Mouse (Mus musculus) intestine, embryonic 15.5 days (tissue): Measurements from ENCODE around the gene Mlh1. TPM values are rescaled to one million over a fixed set of nuclear protein-coding genes. Genes with fewer than 3 reads are reported as not detected.

Experiments
- ATAC-seq: fragments of 200-750 bp; cut with Nextera tagmentation; 2 replicates; pipeline ENCODE4 v1.8.0; 2017; ENCODE audit warnings: moderate TSS enrichment, moderate library complexity
- H3K27ac ChIP-seq: fragments of 300-500 bp; sonication (generic); 2 replicates; pipeline ENCODE4 v1.5.1; 2015; ENCODE audit warnings: mild to moderate bottlenecking, inconsistent platforms
- H3K27me3 ChIP-seq: fragments of 300-500 bp; sonication (generic); replicated peaks from 2 replicates; pipeline ENCODE4 v1.6.1; 2015; ENCODE audit warnings: inconsistent platforms
- H3K36me3 ChIP-seq: fragments of 300-500 bp; sonication (generic); 2 replicates; pipeline ENCODE4 v1.6.1; 2015; ENCODE audit warnings: inconsistent platforms
- H3K4me1 ChIP-seq: fragments of 300-500 bp; sonication (generic); replicated peaks from 2 replicates; pipeline ENCODE4 v1.6.1; 2015; ENCODE audit warnings: inconsistent platforms
- H3K4me2 ChIP-seq: fragments of 300-500 bp; sonication (generic); replicated peaks from 2 replicates; pipeline ENCODE4 v1.6.1; 2015; ENCODE audit warnings: mild to moderate bottlenecking, inconsistent platforms
- H3K4me3 ChIP-seq: fragments of 300-500 bp; sonication (generic); replicated peaks from 2 replicates; pipeline ENCODE4 v1.5.1; 2015; ENCODE audit warnings: inconsistent platforms
- H3K9ac ChIP-seq: fragments of 300-500 bp; sonication (generic); 2 replicates; pipeline ENCODE4 v1.6.1; 2015; ENCODE audit warnings: inconsistent platforms
- H3K9me3 ChIP-seq: fragments of 300-500 bp; sonication (generic); 2 replicates; pipeline ENCODE4 v1.6.1; 2016; ENCODE audit warnings: inconsistent platforms
- WGBS: fragments of 180-500 bp; shearing (Covaris S2); methylation state at CpG from one replicate; pipeline ENCODE4 v1.1.7; 2015; 5-methylcytosine and 5-hydroxymethylcytosine counted together
- polyA plus RNA-seq: library from polyadenylated mRNA; unstranded; fragments of >200 nt; fragmentation: Nextera tagmentation; extraction: Ambion mirVana; gene quantifications from 2 replicates; pipeline ENCODE4 v1.2.1, GENCODE M21; 2015

Gene Mlh1
- polyA plus RNA-seq, 1 experiment from 2014 or later: 44.9 TPM

DNA sequence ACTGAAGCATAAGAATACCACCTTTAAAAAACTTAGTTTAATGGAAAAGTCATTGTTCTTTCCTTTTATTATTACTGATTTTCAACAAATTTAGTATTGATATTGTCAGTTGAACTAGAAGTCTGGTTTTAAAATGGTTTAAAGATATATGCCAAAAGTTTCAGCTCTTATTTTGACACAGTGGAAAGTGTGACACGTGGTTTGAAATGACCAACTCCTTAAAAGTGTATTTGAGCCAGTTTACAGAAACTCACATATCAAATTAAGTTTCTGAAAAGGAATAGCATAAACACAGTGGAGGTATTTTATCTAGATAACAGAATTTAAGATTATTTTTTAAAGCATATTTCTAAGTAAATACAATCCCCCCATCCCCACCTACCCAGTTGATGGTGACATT is 2.4 kb upstream of the Mlh1 start:
- Histone ChIP-seq H3K27ac (no peak overlapping the region), H3K4me1 (peaks cover 13% of the 10 kb centered on the region), H3K9me3 (no peaks in the 10 kb centered on the region), H3K9ac (no peak overlapping the region), H3K4me3 (peak overlapping the region; percentile 74; the same call in 1 of the 2 replicates), H3K4me2 (peak overlapping the region; percentile 60), H3K36me3 (no peaks in the 10 kb centered on the region), H3K27me3 (no peaks in the 10 kb centered on the region)
- no peak for ATAC-seq
- 74% methylated on average over 1 of the region's 1 CpGs for WGBS

DNA sequence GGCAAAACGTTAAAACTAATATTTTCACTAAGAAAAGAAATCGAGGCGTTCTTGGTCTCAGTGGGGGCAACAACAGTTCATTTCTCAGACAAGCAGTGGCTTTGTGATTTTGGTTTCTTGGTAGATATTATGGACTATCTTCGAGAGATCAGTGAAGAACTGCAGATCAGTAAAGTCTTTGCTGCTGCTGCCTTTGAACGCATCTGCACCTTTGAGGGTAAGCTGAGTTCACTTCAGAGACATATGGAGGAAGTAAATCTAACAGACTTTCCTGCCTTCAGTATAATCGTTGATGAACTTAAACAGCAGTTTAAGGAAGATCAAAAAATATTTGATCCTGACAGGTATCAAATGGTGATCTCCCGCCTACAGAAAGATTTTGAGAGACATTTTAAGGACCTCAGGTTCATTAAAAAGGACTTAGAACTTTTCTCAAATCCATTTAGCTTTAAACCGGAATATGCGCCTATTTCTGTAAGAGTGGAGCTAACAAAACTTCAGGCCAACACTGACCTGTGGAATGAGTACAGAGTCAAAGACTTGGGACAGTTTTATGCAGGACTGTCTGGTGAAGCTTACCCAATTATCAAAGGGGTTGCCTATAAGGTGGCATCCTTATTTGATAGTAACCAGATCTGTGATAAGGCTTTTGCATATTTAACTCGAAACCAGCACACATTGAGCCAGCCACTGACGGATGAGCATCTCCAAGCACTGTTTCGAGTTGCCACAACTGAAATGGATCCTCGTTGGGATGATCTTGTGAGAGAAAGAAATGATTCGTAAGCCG is 1.6 kb upstream of the Mlh1 start:
- H3K9ac ChIP-seq: peak overlapping the region; percentile 15; the same call in 1 of the 2 replicates
- WGBS: 60% methylated on average over 15 of the region's 15 CpGs
- H3K9me3 ChIP-seq: no peaks in the 10 kb centered on the region
- H3K4me1 ChIP-seq: peaks cover 13% of the 10 kb centered on the region
- no peaks in the 10 kb centered on the region for H3K27me3 ChIP-seq
- H3K4me2 ChIP-seq: peak overlapping the region; percentile 60
- H3K4me3 ChIP-seq: peak overlapping the region; percentile 74
- H3K27ac ChIP-seq: no peak overlapping the region
- no peaks in the 10 kb centered on the region for H3K36me3 ChIP-seq
- ATAC-seq: no peak

DNA sequence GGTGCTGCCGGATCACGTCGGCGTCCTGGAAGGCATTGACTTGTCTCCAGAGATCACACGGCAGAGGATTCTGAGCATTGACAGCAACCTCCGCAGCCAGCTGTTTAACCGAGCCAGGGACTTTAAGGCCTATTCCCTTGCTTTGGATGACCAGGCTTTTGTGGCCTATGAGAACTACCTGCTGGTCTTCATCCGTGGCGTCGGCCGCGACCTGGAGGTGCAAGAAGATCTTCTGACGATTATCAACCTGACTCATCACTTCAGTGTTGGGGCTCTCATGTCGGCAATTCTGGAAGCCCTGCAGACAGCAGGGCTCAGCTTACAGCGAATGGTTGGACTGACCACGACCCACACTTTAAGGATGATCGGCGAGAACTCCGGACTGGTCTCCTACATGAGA is 765 bp upstream of the Mlh1 start:
- Histone ChIP-seq H3K9ac (peak overlapping the region; percentile 91), H3K4me3 (peak overlapping the region; percentile 74), H3K27ac (peak overlapping the region; percentile 97), H3K9me3 (no peaks in the 10 kb centered on the region), H3K27me3 (no peaks in the 10 kb centered on the region), H3K4me2 (peak overlapping the region; percentile 60), H3K36me3 (no peaks in the 10 kb centered on the region), H3K4me1 (peaks cover 13% of the 10 kb centered on the region)
- WGBS: 3% methylated on average over 19 of the region's 19 CpGs
- no peak for ATAC-seq

DNA sequence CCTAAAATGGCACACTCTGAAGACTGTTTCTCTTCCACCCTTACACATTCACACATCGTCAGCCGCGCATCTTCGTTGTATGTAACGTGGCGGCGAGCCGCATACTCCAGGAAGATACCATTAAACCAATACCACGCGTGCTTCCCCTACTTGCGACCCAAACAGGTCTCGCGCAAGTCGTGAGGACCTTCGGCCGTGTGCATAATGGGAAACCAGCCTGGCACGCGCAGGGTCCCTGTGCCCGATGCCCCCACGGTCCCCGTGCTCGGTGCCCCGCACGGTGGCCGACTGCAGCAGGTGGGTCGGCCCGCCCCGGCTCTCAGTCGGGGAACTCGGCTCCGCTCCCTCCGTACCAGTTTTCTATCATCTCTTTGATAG is 546 bp downstream of the Mlh1 start:
- ATAC-seq: peak; percentile 67
- Histone ChIP-seq H3K4me2 (peak overlapping the region; percentile 64), H3K27me3 (no peaks in the 10 kb centered on the region), H3K36me3 (0 out of 2 replicates have a peak, but pooled peaks cover 4% of the 10 kb centered on the region), H3K9ac (peak overlapping the region; percentile 87), H3K4me3 (peak overlapping the region; percentile 74), H3K4me1 (peaks cover 13% of the 10 kb centered on the region), H3K9me3 (no peaks in the 10 kb centered on the region), H3K27ac (peak overlapping the region; percentile 95)
- WGBS: under 1% methylated on average over 32 of the region's 32 CpGs

DNA sequence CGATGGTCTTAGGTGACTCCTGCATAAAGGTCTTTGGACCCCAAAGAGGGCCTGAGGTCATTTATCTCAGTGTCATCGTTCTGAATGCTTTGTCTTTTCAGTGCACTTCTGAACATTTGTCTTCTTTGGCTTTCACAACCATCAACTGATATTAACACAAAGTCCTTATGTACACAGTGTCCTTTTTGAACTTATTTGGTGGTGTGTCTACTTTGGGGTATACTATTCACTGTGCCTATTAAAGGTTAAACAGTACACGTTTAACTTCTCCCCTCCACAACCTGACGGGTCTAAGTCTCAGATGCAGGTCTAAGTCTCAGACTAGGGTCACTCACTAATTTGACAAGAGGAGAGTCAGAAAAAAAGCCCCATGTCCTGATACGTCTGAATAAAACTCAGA is 985 bp downstream of the Mlh1 start:
- ATAC-seq: no peak
- H3K9ac ChIP-seq: peak overlapping the region; percentile 87

DNA sequence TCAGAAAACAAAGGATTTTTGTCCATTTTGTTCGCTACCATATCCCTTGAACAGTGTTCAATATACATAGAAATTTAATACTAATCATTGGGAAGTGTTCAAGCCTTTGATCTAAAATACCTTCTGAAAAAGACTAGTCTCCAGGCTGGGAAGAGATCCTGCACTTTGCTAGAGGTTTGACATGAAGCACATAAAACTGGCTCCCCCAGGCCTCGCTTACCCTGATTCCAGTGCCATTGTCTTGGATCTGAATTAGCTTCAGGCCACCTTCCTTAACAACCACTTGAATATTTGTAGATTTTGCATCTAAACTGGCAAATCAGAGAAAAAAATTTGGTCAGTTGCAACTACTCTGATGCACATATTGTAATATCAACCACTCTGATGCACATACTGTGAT is 3.6 kb downstream of the Mlh1 start:
- Histone ChIP-seq H3K36me3 (peaks cover 16% of the 10 kb centered on the region; the same call in 1 of the 2 replicates), H3K4me3 (no peak overlapping the region), H3K4me1 (peaks cover 3% of the 10 kb centered on the region; the same call in 1 of the 2 replicates), H3K27me3 (no peaks in the 10 kb centered on the region), H3K9ac (no peak overlapping the region), H3K27ac (no peak overlapping the region), H3K9me3 (no peaks in the 10 kb centered on the region), H3K4me2 (no peak overlapping the region)
- 94% methylated on average over 2 of the region's 2 CpGs for WGBS
- no peak for ATAC-seq

More for the DNA sequence above, 985 bp downstream of the Mlh1 start:
- Histone ChIP-seq H3K4me2 (peak overlapping the region; percentile 64), H3K9me3 (no peaks in the 10 kb centered on the region), H3K27me3 (no peaks in the 10 kb centered on the region), H3K27ac (peak overlapping the region; percentile 95), H3K36me3 (0 out of 2 replicates have a peak, but pooled peaks cover 5% of the 10 kb centered on the region), H3K4me3 (peak overlapping the region; percentile 74), H3K4me1 (peaks cover 13% of the 10 kb centered on the region)
- 14% methylated on average over 5 of the region's 5 CpGs for WGBS

DNA sequence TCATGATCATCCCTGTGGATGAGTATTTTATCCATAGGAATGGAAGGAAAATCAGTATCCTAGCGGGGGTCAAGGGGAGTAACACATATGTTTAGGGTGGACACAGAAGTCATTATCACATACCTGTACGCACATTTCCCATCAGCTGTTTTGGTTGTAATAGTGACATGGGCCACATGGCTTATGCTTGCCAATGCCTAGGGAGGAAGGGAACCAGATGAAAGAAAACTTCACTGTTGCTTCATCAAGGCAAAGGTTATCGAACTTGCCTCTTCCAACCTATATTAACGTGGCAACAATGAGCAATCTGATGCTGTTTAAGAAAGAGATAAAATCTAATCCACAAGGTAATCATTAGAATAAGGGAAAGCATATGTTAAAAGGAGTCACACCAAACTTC is 10.2 kb downstream of the Mlh1 start:
- H3K9me3 ChIP-seq: no peaks in the 10 kb centered on the region
- H3K27me3 ChIP-seq: no peaks in the 10 kb centered on the region
- no peak overlapping the region for H3K9ac ChIP-seq
- no peak overlapping the region for H3K4me2 ChIP-seq
- no peak overlapping the region for H3K4me3 ChIP-seq
- WGBS: 91% methylated on average over 4 of the region's 4 CpGs
- peaks cover 31% of the 10 kb centered on the region; the same call in 1 of the 2 replicates for H3K36me3 ChIP-seq
- H3K4me1 ChIP-seq: no peaks in the 10 kb centered on the region
- no peak for ATAC-seq
- no peak overlapping the region for H3K27ac ChIP-seq

DNA sequence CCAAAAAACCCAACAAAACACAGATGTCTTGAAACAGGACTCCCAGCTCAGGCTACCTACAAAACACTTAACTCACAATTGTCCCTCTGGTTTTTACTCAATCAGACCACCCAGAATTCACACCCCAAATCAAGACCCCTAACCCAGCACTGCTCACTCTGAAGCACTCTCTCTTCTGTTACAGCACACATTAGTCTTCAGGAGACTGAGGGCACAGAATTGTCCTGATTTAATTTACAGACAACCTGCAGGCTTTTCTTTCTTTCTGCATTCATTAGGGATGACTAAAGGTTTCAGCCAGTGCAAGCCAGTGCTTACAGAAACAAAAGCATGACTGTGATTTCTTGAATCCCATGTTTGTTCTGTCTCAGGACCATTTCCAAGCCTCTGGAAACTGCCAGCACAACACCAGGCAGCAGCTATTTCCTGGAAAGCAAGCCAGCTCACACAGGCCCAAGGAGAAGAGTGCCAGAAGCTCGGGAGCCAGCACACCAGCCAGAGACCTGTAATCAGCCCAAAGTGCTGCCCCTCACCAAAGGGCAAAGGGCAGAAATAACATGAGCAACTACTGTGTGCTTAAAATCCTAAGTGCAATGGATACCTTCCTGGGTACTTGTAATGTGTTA is 11.1 kb downstream of the Mlh1 start:
- H3K36me3 ChIP-seq: peaks cover 28% of the 10 kb centered on the region
- WGBS: 25% methylated on average over 1 of the region's 1 CpGs
- ATAC-seq: no peak
- H3K27me3 ChIP-seq: no peaks in the 10 kb centered on the region
- no peaks in the 10 kb centered on the region for H3K9me3 ChIP-seq
- no peaks in the 10 kb centered on the region for H3K4me1 ChIP-seq
- no peak overlapping the region for H3K9ac ChIP-seq
- H3K27ac ChIP-seq: no peak overlapping the region
- H3K4me2 ChIP-seq: no peak overlapping the region
- no peak overlapping the region for H3K4me3 ChIP-seq

DNA sequence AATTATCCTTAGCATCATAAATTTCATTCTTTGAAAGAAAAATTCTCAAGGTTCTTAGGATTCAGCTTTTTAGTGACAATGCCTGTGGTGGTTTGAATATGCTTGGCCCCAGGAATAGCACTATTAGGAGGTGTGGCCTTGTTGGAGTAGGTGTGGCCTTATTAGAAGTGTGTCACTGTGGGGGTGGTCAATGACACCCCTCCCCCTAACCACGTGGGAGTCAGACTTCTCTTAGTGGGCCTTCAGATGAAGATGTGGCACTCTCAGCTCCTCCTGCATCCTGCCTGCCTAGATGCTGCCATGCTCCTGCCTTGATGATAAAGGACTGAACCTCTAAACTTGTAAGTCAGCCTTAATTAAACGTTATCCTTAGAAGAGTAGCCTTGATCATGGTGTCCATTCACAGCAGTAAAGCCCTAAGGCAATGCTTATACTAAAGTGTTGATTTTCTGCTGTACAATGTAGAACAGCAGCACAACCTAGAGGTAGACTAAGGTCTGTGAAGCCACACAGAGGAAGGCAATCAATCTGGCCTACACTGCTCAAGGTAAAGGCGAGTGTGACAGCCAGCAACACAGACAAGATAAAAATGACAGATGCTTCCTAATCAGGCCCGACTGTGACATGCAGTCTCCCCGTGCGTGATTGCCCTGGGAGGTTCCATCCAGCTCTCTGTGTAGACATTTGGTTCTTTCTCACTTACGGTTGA is 19.3 kb downstream of the Mlh1 start:
- Histone ChIP-seq H3K27me3 (no peaks in the 10 kb centered on the region), H3K9me3 (no peaks in the 10 kb centered on the region), H3K4me1 (no peaks in the 10 kb centered on the region), H3K4me2 (no peak overlapping the region), H3K9ac (no peak overlapping the region), H3K4me3 (no peak overlapping the region), H3K36me3 (peaks cover 34% of the 10 kb centered on the region), H3K27ac (no peak overlapping the region)
- 69% methylated on average over 7 of the region's 7 CpGs for WGBS
- ATAC-seq: no peak

DNA sequence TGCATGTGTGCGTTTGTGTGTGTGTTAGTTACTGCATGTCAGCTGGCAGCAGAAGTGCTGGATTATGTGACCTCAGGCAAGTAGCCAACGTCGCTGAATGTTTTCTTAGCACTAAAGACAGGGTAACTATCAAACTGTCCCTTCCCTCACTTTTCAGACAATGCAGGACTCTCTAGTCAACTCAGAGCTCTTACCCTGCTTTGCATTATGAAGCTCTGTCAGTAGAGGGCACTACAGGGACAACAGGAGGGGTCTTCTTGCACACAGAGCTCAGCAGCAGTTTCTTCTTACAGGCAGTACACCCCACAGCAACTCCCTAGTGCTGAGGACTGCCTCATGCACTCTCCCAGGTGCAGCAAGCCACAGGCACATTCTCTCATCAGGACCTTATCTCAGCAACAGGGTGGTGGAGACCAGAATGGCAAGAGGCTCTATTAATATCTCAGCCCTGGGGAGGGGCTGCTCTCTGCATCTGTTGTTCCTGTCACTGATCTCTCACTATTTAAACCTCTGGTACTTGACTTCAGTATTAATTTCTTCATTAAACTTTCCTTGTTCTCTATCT is 23.8 kb downstream of the Mlh1 start:
- H3K9ac ChIP-seq: no peak overlapping the region
- no peak overlapping the region for H3K4me2 ChIP-seq
- no peaks in the 10 kb centered on the region for H3K4me1 ChIP-seq
- no peak overlapping the region for H3K27ac ChIP-seq
- WGBS: 84% methylated on average over 3 of the region's 3 CpGs
- no peak overlapping the region for H3K4me3 ChIP-seq
- peaks cover 28% of the 10 kb centered on the region for H3K36me3 ChIP-seq
- H3K27me3 ChIP-seq: no peaks in the 10 kb centered on the region
- no peak for ATAC-seq
- H3K9me3 ChIP-seq: no peaks in the 10 kb centered on the region

DNA sequence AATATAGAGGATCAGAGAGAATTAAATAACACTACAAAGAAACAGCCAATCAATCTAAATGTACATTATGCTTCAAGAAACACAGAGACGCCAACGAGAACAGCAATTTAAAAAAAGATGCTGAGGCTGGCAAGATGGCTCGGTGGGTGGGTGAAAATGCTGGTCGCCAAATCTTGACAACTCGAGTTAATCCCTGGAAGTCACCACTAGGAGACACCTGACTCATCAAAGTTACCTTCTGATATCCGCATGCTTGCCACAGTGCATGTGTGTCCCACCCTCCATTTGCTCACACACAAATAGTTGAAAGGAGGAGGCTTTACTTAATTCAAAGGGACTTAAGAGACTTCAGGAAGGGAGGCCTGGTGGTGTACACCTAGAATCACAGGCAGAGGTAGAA is 26.0 kb downstream of the Mlh1 start:
- Histone ChIP-seq H3K4me3 (no peak overlapping the region), H3K4me1 (no peaks in the 10 kb centered on the region), H3K27me3 (no peaks in the 10 kb centered on the region), H3K36me3 (peaks cover 30% of the 10 kb centered on the region), H3K27ac (no peak overlapping the region), H3K9me3 (no peaks in the 10 kb centered on the region), H3K4me2 (no peak overlapping the region), H3K9ac (no peak overlapping the region)
- ATAC-seq: no peak
- WGBS: 81% methylated on average over 6 of the region's 6 CpGs

DNA sequence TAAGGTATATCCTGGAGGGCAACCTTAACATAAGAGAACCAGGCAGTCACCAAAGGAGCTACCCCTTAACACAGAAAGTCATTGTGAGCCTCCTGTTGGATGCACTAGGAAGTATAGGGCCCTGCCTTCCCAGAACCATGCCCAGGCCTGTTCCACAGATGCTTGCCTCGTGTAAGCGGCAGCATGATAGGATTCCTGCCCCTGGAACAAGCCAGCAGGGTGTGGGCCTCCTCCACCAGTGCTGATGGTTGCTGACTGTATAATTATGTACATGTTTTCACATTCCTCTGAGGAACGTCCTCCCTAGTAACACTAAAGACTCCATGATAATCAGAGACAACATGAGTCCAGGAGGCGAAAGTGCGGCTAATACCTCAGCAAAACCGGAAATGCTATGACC is 28.2 kb downstream of the Mlh1 start:
- WGBS: 92% methylated on average over 6 of the region's 6 CpGs
- Histone ChIP-seq H3K9ac (no peak overlapping the region), H3K27ac (no peak overlapping the region), H3K9me3 (no peaks in the 10 kb centered on the region), H3K4me2 (no peak overlapping the region), H3K27me3 (no peaks in the 10 kb centered on the region), H3K36me3 (peaks cover 38% of the 10 kb centered on the region), H3K4me1 (no peaks in the 10 kb centered on the region), H3K4me3 (no peak overlapping the region)
- no peak for ATAC-seq
